Mouse (Mus musculus) right cerebral cortex, postnatal 36 days (tissue): ENCODE data around the gene Gria4.
A peak's percentile ranks its signal among the peaks of the same experiment; 100 is the strongest.
"Not testable (repeated sequence)": the region's sequence is repeated elsewhere in the genome, so short reads cannot be mapped to it uniquely, and the experiment has no call there.

ENCODE experiments used
- DNase-seq, 2 experiments: peaks; one replicate each; pipeline ENCODE4 v3.0.0; 2022; ENCODE audit warnings: low spot score in 2 of 2, mixed read lengths in 1 of 2

The Gria4 gene

GRCm38 (mm10) chr9:4795544-4796288 lies at the start of gene Gria4:
Gria4 (minus strand) TSS chr9:4796234.
- DNase-seq: peak; percentile 76 to 77

- not testable (repeated sequence) for DNase-seq
Measured at GRCm38 (mm10) chr9:4810941-4811340, 14.9 kb upstream of the Gria4 start.

GRCm38 (mm10) chr9:4803151-4803755 lies 7.2 kb upstream of the Gria4 start:
- DNase-seq: no peak

- DNase-seq: no peak
Measured at GRCm38 (mm10) chr9:4797396-4797795, 1.4 kb upstream of the Gria4 start.

GRCm38 (mm10) chr9:4796289-4796645 lies 233 bp upstream of the Gria4 start:
- DNase-seq: no peak

GRCm38 (mm10) chr9:4795075-4795474 lies 959 bp downstream of the Gria4 start:
- no peak for DNase-seq

GRCm38 (mm10) chr9:4794411-4794810 lies 1.6 kb downstream of the Gria4 start:
- DNase-seq: no peak

- not testable (repeated sequence) for DNase-seq
Measured at GRCm38 (mm10) chr9:4749407-4749806, 46.6 kb downstream of the Gria4 start.

GRCm38 (mm10) chr9:4714086-4714485 lies 81.9 kb downstream of the Gria4 start:
- no peak for DNase-seq

- no peak for DNase-seq
Measured at GRCm38 (mm10) chr9:4712367-4712766, 83.7 kb downstream of the Gria4 start.

- DNase-seq: no peak
Measured at GRCm38 (mm10) chr9:4687149-4687548, 108.9 kb downstream of the Gria4 start.

- DNase-seq: no peak
Measured at GRCm38 (mm10) chr9:4680244-4680643, 115.8 kb downstream of the Gria4 start.

GRCm38 (mm10) chr9:4679099-4679498 lies 116.9 kb downstream of the Gria4 start:
- DNase-seq: no peak

GRCm38 (mm10) chr9:4665691-4666090 lies 130.3 kb downstream of the Gria4 start:
- no peak for DNase-seq

GRCm38 (mm10) chr9:4662421-4662820 lies 133.6 kb downstream of the Gria4 start:
- no peak for DNase-seq

GRCm38 (mm10) chr9:4658951-4659350 lies 137.1 kb downstream of the Gria4 start:
- DNase-seq: no peak

GRCm38 (mm10) chr9:4654333-4654732 lies 141.7 kb downstream of the Gria4 start:
- no peak for DNase-seq

- peak; percentile 44 to 55 for DNase-seq
Measured at GRCm38 (mm10) chr9:4639192-4639900, 156.7 kb downstream of the Gria4 start.

GRCm38 (mm10) chr9:4631910-4632309 lies 164.1 kb downstream of the Gria4 start:
- no peak for DNase-seq

- no peak for DNase-seq
Measured at GRCm38 (mm10) chr9:4615286-4615685, 180.7 kb downstream of the Gria4 start.

GRCm38 (mm10) chr9:4605354-4605753 lies 190.7 kb downstream of the Gria4 start:
- DNase-seq: no peak

GRCm38 (mm10) chr9:4604236-4604635 lies 191.8 kb downstream of the Gria4 start:
- no peak for DNase-seq

- DNase-seq: no peak
Measured at GRCm38 (mm10) chr9:4601788-4602187, 194.2 kb downstream of the Gria4 start.
